Mouse (Mus musculus): ENCODE measurements at regions not wholly inside any gene's neighbourhood (a gene's known extent, or its start where the extent isn't known, plus 50 kb on each side); places are given as distances from the start of the nearest gene placed in this dataset.

GRCm38 (mm10) chr10:37078439-37078838, 60.3 kb downstream of the Marcks start:
- TF ChIP-seq EP300 (IDR thresholded peaks at IDR 0.05; ENCODE audit: low read depth) (no peak), CTCF (IDR thresholded peaks at IDR 0.05; ENCODE audit: low read depth) (no peak)
